Mouse (Mus musculus) gonadal fat pad, adult 2 months (tissue): ENCODE measurements around the gene Tinf2. TPM values are rescaled to one million over a fixed set of nuclear protein-coding genes. Genes with fewer than 3 reads are reported as not detected.

Source experiments
- DNase-seq: peaks from one replicate; pipeline ENCODE4 v3.0.0-alpha.2; 2012; ENCODE audit warnings: low read depth
- polyA plus RNA-seq: library from polyadenylated mRNA; depleted of rRNA; stranded (reverse); fragments of >200 nt; gene quantifications from 2 replicates; pipeline ENCODE4 v1.2.3, GENCODE M21; 2012

The Tinf2 gene
- polyA plus RNA-seq, 1 experiment: 12.4 TPM

DNA sequence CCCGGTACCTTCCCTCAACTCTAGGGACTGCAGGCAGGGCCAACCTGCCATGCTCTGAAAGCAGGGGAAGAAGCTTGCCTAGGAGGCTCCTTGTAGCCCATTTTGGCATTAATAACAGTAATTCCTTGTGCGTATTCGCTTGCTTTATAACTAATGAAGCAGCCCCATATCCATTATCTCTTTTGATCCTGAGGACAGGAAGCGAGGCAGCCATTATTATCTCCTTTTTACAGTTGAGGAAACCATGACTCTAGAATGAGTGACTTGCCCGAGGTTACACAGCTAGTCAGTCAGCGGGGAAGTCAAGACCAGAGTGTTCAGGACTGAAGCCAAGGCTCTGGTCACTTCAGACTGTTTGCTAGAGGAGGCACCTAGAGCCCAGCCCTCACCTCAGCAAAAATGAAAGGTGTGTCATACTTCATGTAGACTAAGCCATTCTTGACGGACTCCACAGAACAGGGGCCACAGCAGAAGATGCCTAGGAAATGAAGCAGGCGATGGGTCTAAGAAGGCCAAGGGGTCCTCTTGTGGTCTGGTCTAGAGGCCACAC lies 24.5 kb upstream of the Tinf2 start:
- no peak for DNase-seq

DNA sequence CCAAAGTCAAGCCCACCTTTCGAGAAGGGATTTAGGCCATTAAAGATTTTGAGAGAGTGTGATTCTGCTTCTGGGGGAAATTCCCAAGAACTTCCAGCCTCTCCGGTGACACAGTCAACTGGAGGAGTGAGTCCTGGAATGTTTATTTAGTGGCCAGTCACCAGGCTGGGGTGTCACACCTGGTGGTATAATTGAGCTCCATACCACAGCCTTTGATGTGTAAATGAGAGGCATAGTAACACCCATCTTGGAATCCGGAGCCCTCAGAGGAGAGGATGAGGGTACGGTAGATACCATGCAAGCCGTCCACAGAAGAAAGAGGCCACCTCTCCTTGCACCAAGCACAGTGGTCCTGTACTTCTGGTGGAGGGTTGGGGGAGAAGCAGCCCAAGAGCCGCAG lies 21.1 kb upstream of the Tinf2 start:
- no peak for DNase-seq

DNA sequence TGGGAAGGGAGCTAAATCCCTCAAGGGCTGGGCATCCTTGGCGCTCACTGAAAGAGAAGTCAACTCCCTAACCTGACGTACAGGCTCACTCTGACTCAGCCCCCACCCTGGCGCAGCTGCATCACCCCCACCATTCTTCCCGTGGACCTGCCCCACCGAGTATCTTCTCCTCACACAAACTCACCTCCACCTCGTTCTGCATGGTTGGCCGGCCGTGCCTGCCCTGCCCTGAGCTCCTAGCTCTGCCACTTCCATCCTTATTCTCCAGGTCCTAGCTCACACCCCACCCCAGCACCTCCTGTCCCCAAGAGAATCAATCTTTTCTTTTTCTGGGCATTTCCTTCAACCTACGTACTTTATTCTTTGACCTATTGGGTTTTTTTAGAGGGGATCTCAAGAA lies 19.5 kb upstream of the Tinf2 start:
- no peak for DNase-seq

DNA sequence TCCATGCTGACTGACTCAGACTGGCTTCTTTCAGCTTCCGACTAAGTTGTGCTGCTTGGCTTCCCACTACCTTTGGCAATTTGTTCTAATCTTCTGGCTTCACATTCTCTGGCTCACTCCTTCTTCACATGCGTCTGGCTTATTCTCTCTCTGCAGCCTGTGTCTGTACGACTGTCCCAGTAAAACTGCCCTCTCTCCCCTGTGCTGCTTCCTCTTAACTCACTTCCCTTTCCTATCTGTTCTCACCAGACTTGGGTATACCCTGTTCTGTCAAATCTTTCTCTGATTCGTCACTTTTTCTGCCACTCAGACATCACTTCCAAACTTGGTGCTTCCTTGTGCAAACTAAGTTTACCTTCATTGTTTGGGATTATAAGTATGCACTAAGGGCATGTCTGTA lies 15.6 kb upstream of the Tinf2 start:
- no peak for DNase-seq

DNA sequence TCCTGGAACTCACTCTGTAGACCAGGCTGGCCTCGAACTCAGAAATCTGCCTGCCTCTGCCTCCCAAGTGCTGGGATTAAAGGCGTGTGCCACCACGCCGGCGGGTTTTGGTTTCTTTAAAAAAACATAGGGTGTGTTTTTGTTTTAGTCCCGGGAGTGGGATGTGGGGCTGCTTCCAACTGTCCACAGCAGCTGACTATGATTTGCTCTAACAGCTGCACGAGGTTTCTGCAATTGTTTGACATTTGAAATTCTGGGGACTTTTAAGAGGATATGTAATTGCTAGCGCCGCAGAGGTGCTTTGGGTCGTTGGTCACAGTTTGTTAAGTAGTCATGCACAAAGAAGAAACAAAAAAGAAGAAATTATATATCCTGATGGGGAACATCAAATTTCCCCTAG lies 7.8 kb upstream of the Tinf2 start:
- DNase-seq: no peak

DNA sequence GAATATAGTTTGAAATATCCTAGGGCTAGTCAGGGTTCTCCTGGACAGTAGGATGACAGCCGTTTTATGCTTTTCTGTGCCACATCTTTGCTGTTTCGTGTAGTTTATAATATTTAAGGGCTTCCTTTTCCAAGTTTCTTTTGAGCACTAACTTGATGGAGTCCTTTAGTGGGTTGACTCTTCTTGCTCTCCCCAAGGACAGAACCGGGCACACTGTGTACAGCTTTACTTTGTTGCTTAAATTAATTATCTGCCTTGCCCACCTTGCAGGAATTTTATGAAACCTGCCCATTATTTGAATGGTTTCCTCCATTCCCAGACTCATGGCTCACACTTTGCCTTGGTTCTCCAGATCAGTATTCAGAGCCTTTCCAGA lies 486 bp upstream of the Tinf2 start:
- DNase-seq: no peak

DNA sequence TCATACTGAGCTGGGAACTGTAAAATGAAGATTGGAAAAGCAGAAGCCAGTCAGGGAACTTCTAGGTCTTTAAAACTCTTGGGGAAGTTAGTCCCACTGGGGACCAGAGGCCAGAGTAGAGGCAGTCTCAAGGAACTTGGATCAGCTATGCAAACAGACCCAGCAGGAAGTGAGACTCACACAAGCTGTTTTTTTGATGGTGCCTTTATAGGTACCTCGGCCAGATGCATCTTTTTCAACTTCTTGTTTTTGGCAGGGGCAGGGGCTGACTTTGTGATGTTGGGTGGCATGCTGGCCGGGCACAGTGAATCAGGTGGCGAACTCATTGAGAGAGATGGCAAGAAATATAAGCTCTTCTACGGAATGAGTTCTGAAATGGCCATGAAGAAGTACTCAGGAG lies 4.0 kb downstream of the Tinf2 start:
- DNase-seq: no peak

DNA sequence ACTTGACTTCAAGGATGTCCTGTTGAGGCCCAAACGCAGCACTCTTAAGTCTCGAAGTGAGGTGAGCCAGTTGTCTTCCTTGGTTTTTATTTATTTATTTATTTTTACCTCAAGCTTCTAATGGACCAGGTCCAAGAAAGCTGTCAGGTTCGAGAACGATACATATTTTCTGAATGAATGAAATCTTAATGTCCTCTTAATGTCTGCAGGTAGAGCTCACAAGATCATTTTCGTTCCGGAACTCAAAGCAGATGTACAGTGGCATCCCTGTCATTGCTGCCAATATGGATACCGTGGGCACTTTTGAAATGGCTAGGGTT lies 8.9 kb downstream of the Tinf2 start:
- DNase-seq: no peak

DNA sequence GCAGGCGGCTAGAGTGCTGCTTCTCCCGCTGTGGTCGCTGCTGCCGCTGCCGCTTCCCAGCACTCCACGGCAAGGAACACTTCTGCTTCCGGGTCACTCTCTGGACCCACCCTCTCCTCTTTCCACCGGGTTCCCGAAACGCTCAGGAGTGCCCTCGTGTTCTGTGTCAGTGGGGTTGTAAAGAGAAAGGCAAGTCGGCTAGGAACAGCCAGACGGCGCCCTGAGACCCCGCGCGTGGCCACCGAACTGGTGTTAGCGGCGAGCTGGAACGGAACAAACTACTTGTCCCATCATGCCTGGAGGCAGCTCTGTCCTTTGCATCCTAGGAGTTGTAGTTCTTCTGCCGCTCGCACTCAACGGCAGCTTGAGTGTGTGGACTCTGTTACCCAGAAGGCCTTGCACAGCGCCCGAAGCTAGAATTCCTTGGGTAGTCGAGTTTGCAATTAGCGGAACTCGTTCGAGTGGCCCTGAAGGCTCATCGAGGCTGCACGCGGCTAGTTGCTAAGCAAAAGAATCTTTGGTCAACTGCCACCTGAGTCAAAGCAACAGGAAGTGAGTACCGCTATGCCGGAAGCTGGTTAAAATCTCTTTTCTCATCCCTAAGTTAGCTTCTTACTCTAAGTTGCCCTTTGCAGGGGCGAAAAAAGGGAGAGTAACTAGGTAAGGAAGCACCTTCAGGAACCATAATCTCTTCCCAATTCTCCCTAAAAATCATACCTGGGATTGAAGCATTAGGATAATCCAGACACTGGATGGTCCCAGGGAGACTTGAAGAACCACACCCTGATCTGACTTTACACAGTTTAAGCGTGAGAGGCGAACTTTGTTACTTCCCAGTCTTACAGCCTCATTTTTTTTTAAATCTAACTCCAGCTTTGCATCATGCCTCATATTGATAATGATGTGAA lies 9.5 kb downstream of the Tinf2 start, which contains the start of the genes Gmpr2 and Nedd8:
Gmpr2 (plus strand) TSS at position 109 of the 908 bp plus-strand sequence.
Nedd8 (minus strand) TSS at position 292 of the 908 bp plus-strand sequence.
- DNase-seq: peak; percentile 93

DNA sequence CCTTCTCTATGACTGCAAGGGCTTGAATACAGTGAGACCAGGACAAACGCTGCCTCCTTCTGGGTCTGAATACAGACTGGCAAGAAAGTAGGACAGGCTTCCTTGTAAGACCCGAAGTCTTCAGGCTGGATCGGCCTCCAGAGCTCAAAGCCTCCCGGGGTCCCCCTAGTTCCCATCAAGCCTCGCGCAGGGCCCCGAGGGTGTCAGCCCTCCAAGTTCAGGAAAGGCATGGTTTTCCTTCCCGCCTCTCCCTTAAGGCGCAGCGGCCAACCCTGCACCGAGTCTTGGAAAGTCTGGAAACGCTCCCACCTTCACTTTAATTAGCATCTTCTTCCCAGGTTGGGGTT lies 10.2 kb downstream of the Tinf2 start:
- DNase-seq: no peak

DNA sequence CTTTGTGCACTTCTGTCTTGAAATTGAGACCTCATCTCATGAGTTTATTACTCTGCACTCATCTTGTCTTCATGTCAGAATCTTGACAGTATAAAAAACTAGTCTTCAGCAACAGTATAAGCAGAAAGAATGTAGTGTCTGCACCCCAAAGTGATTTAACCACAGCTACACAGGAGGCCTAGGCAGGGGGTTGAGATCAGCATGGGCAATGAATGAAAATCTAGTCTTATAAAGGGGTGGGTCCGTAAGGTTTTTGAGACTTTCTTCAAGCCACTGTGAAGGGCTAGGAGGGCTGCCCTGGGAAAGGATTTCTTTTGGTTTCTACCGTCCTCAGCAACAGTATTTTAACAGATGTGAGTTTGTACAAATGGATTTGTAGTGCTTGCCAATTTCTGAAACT lies 21.0 kb downstream of the Tinf2 start:
- no peak for DNase-seq

DNA sequence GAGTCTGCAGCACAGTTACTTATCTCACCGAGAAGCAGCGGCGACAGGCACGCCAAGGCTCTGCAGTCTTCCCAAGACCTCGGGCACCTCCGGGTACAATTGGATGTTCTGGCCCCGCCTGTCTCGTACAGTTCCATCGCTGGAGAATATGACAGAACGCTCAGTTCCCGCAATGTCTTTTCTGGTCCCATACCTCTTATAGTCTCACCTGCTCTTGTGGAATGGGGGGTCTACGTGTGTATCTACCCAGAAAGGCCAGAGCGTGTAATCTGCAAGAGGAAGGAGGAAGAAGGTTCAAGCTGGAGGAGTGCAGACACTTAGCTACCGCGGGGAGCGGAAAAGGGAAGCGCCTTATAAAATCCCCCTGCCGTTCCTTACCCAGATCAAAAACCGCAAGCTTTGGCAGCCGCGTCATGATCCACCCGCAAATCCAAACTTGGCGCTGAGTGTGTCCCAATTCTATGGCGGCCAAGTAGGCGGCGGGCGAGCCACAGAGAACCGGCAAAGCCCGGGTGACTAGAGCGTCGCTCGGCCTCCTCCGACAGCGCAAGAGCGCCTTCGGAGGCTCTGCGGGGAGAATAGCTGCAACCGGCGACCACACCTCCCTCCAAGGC lies 21.6 kb downstream of the Tinf2 start, which contains the start of gene Mdp1:
Mdp1 (minus strand) TSS at position 549 of the 614 bp plus-strand sequence.
- peak; percentile 28 for DNase-seq

DNA sequence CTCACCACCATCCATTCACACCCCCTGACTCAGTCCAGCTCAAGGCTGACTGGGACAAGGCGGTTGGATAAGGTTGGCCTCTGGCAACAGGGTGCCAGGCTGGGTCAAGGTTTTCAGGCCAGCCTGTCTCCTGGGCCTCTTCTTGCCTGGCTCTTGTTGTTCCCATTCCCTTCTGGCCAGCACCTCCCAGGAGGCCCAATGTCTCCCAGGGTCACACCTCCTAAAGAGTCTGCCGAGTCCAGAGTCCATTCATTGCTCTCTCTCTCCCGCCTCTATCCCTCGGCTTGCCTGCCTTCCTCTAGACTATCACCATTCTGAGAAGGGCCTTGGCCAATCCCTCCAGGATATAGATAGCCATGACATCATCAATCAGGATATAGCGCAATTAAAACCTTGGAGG lies 23.6 kb downstream of the Tinf2 start:
- no peak for DNase-seq

DNA sequence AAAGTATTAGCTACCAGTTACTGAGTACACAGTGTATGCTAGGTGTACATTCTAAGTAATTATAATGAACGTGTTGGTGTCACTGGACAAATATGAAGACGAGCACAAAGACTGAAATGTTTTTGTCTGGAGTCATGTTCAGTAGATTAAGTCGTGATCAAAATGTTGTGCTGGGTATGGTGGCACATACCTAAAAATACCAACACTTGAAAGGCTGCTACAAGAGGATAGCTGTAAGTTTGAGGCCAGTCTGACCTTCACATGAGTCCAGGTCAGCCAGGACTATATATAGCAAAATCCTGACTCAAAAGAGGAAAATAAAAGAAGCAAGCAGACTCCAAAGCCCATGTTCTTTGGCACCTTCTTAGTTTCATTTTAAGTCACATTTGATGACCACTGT lies 24.7 kb downstream of the Tinf2 start:
- DNase-seq: no peak

DNA sequence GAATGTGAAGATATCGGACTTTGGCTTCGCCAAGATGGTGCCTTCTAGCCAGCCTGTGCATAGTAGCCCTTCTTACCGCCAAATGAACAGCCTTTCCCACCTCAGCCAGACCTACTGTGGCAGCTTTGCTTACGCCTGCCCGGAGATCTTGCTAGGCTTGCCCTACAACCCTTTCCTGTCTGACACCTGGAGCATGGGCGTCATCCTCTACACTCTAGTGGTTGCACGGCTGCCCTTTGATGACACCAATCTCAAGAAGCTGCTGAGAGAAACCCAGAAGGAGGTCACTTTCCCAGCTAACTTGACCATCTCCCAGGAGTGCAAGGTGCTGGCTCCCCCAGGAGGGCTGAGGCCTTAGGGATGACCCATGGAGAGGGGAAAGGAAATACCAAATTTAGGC lies 30.1 kb downstream of the Tinf2 start:
- no peak for DNase-seq

DNA sequence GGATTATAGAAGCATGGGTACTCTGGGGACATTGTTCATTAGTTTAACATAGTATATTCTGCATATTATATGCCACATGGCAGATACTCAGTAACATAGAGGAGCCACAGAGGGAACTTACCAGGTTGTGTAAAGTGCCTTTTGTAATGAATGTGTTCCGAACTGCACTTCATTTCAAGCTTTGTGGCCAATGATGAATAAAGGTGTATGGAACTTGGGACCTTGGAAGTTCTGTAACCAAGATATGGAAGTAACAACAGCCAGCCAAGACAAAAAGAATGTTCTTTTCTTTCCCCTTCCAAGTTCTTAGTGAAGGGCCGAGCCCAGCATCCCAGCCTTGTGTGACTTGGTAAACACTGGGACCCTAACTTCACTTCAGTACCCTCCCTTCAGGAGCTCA lies 31.7 kb downstream of the Tinf2 start, which contains the start of gene Tssk4:
Tssk4 (plus strand) TSS at position 301 of the 400 bp plus-strand sequence.
- DNase-seq: no peak

DNA sequence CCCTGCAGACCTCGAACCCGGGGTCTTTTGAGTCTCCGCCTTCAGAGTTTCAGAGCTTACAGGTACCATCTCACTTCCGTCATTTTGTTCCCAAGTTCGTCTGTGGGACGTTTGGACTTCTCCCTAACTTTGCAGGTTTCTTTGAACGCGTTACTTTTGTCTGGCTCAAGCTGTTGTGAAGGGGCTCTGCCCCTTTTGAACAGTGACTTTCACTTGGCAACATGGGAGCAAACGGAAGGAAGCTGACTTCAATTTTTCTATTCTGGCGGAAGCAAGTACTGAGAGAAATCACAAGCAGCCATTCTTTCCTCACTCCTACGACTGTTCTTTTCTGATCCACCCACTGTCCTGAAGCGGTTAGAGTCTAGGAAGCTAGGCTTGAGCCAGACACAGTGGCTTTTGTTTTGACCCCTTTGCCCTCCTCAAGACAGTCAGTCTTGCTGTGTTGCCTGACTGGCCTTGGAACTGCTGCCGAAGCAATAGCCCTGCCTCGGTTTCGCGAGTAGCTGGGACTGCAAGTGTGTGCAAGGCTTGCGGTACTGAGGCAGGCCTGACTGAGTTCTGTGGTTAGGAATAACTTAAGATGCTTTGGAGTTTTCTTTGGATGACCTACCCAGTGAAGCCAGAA lies 37.2 kb downstream of the Tinf2 start:
- peak; percentile 22 for DNase-seq

DNA sequence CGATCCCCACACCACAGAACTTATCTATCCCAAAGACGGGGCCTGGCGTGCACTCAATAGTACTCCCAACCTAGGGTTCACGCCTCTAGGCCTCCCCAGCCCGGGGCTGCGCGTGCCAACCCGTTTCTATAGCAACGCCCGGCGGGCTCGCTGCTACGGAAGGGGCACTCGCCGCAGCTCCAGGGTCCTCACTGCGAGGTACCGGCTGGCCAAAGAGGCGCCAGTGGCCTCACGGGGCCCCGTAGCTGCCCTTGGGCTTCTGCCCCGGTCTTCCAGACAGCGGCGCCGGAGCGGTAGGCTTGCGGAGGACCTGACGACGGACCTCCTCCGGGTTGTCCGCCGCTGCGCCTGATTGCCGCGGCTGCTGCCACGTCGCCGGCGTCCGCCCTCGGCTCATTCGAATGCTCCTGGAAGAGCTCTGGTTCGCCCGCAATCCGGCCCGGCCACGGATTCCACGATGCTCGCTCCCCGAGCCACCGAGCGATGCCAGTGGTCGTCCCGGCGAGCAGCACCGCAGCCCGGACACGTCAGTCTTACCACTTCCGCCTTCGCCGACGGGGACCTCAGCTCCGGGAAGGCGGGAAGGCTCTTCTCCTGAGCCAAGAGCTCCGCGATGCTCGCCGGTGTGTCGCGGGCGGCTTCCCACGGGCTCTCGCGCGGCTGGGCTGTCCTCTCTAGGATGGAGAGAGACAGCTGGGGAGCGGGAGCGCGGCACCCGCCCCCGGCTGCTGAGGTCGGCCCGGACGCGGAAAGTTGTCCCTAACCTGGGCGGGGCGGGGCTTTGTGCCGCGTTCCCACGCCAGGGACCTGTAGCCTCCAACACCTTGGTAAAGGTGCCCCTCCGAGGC lies 38.3 kb downstream of the Tinf2 start, which contains the start of gene Tm9sf1:
Tm9sf1 (minus strand) TSS at position 747 of the 848 bp plus-strand sequence.
- peak; percentile 34 for DNase-seq

DNA sequence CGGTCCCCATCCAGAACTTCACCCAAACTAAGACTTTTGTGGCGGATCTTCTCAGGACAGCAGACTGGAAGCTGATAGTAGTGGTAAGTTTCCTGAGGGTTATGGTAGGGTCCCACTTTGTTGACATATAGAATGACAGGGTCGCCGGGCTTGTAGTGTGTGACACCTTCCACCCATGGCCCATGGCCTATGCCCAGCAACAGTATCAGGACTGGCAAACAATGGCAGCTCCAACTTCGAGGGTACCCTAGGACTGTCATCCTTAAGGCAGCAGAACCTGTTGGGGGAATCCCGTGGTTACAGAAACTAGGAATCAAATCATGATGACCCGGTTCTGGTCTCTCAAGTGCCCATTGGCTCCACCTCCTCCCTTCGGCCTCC lies 39.0 kb downstream of the Tinf2 start:
- DNase-seq: no peak

DNA sequence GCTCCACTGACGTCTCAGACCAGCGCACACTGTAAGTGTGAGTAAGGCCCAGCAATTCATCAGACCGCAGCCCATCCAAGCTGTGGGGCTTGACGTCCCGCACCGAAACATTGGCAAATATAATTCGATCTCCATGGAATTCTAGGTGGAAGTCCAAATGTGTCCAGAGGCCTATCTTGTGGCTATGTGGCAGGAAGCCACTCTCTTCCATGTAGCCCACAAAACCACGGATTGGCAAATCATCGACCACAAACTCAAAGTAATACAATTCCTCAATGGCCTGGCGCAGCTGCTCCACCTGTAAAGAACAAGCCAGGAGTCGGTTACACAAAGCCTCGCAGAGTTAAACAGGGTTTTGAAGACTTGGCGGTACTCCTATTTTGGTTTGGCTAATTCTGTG lies 40.3 kb downstream of the Tinf2 start:
- DNase-seq: no peak

DNA sequence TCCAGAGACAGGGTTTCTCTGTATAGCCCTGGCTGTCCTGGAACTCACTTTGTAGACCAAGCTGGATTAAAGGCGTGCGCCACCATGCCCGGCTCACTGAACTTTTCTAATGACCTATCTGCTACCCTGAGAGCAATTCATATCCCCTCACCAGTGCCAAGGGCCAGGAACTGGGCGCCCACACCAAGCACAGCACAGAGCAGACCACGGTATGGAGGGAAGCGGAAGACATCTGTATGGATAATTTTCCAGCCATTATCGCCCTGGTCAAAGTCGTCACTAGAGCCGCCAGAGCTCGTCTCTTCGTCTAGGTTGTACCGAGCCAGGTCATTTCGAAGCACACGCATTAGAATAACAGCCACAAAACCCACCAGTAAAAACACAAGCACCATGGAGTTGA lies 40.8 kb downstream of the Tinf2 start:
- no peak for DNase-seq

DNA sequence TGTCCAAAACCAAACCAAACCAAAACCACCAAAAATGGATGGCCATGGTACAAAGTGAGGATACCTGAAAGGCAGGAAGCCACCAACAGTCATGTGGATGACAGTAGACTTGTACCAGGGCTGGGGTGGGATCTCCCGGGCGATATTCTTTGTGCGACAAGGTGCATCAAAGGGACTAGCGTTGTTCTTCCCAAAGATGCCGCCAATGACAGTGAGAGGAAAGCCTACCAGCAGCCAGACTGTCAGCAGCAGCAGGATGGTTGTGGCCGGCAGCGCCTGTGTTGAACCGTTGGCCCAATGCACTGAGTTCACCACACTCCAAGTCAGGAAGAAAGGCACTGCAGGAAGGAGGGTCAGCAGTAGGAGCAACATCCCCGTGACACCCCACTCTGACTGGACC lies 43.8 kb downstream of the Tinf2 start, which contains the start of gene Gm49378:
Gm49378 (minus strand) TSS at position 101 of the 400 bp plus-strand sequence.
- DNase-seq: no peak
